Mouse (Mus musculus) testis, postnatal 10 days (tissue): ENCODE results near the gene Cstf1.

Experiments used
- DNase-seq: peaks from one replicate; pipeline ENCODE4 v3.0.0; 2021; ENCODE audit warnings: low spot score

Cstf1 gene

GRCm38 (mm10) chr2:172376999-172377515, 6.6 kb downstream of the Cstf1 start:
- DNase-seq: no peak

GRCm38 (mm10) chr2:172378332-172378731, 7.9 kb downstream of the Cstf1 start:
- DNase-seq: peak; percentile 69

DNA sequence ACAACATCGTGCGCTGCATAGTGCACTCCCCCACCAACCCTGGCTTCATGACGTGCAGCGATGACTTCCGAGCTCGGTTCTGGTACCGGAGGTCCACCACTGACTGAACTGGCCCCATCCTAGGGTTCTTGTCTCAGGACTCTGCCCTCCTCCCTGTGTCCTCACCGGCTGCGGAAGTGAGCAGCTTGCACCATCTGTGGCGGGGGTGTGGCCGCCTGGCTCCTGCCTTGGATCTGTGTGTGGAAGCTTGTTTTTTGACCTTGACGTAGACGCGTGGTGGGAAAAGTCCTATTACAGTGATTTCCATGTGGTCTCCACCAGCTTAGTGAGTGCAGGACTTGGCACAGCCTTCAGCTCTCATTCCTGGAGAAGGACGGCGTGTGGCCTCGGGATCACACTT, 10.0 kb downstream of the Cstf1 start:
- peak; percentile 54 for DNase-seq

DNA sequence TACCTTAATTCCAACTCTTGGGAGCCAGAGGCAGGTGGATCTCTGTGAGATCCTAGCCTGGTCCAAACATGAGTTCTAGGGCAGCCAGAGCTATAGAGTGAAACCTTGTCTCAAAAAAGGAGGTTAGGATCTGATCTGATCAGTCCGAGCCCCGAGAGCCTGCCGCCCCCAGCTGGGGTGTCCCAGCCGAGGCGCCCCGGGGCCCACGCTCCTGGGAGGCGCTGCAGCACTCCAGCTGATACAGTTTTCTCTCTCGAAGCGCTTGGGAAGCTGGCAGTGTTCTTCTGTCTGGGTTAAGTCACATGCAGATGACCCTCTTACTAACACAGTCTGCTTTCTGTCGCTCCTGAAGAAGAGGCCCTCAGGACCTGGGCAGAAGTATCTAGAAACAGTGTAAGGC, 10.9 kb downstream of the Cstf1 start:
- DNase-seq: no peak

- no peak for DNase-seq
Observed at GRCm38 (mm10) chr2:172381898-172382297, 11.4 kb downstream of the Cstf1 start.

- DNase-seq: no peak
Observed at GRCm38 (mm10) chr2:172384715-172385114, 14.2 kb downstream of the Cstf1 start.

GRCm38 (mm10) chr2:172390341-172390740, 19.9 kb downstream of the Cstf1 start:
- DNase-seq: no peak

DNA sequence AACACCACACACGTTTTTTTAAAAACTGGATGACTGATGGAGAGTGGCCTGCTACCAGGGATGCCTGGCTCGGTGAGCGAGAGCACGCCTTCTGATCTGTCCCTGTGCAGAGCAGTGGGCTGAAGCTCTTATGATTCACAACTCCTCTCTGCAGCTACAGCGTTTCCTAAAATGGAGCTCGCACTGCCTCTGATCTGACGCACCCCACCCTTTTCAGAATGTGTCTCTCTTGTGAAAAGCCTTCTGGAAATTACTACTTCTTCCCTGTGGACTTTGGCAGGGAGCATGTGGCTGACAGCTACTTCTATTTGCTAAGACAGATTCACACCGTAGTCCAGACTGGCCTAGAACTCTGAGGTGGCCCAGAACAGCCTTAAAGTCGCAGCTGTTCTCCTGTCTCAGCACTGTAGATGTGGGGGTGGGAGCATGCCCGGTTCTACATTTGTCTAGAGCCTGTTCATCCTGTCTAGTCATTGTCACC, 21.6 kb downstream of the Cstf1 start:
- no peak for DNase-seq

DNA sequence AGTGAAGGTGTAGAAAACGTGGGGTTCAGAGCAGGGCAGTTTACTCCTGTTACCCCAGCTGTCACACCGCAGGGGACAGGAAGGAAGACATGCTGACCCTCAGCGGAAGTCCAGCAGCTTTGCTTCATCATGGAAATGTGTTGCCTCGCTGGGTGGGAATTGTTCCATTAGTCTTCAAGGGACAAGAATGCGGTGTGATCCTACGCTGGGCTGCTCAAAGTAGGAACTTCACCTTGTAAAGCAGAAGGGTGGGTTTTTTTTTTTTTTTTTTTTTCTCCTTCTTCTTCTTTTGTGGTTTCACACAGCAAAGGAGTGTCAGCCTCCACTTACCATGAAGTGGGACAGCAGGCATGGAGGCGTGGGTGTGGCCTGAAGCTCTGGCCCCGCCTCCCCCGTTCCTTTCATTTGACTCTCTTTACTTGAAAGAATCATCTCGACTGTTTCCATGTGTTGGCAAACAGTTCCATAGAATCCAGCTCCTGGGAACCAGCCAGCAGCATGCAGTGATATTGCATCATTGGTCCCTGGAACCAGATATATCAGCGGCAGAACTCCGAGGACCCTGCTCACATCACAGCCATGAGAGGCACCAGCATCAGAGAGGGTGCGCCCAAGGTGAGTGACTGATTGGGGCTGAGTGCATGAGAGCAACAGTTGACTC, 23.0 kb downstream of the Cstf1 start, which contains the start of gene Cass4:
Gene Cass4 (plus strand): TSS at position 404 of the 661 bp plus-strand sequence.
- DNase-seq: no peak

DNA sequence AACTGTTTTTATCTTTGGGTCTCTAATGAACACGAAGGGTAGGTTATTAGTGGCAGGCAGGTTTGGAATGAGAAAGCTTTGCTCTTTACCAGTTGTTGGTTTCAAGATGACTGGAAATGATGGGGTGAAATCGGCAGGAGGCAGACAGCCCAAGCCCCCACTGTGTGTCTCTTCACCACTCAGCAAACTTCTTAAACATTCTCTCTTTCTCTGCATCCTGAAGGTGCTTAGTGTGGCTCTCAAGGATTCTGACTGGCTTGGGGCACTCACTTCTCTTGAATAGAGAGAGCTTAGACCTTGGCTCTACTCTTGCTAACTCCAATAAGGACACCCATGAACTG, 23.5 kb downstream of the Cstf1 start:
- DNase-seq: no peak

DNA sequence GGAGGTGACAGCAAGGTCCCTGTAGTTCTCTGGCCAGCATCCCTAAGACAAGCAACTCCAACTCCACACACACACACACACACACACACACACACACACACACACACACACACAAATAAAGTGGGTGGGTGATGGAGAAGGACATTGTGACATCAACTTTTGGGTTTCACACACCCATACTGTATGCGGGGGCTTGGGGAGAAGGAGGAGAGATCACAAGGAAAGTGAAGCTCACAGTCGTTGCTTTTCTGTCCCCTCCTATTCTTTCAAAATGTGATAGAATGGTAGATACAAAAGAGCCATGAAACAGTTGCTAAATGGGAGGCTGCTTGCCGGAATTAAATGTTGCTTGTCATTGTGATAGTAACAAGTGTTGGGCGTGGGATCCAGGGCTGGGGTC, 24.2 kb downstream of the Cstf1 start:
- DNase-seq: no peak

- no peak for DNase-seq
Observed at GRCm38 (mm10) chr2:172395961-172396360, 25.5 kb downstream of the Cstf1 start.

- no peak for DNase-seq
Observed at GRCm38 (mm10) chr2:172399901-172400300, 29.4 kb downstream of the Cstf1 start.

DNA sequence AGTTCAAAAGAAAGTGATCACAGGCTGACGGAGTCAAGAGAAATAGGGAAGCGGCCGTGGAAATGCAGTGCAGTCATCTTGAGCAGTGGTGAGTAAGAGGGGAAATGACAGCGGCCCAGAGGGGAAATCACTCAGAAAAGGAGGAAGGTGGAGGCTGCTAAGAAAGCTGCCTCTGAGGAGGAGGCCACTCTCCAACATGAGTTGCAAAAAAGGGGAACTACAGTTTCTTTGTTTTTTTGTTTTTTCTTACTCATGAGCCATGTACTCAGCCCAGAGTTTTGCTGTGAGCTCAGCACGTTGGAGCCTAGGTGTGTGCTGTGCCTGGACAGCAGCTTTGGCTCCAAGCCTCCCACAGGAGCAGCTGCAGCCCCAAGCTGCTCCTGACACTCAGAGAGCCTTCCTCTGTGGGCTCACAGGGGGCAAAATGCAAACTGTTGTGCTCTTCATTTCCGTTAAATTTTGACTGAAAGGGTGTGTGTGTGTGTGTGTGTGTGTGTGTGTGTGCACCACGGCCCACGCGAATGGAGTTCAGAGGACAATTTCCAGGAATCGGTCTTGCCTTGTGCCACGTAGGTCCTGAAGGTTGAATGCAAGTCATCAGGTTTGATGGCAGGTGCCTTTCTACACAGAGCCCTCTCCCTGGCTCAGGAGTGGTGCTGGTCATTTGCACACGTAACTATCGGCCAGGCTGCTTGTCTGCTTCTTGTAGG, 30.8 kb downstream of the Cstf1 start:
- no peak for DNase-seq

DNA sequence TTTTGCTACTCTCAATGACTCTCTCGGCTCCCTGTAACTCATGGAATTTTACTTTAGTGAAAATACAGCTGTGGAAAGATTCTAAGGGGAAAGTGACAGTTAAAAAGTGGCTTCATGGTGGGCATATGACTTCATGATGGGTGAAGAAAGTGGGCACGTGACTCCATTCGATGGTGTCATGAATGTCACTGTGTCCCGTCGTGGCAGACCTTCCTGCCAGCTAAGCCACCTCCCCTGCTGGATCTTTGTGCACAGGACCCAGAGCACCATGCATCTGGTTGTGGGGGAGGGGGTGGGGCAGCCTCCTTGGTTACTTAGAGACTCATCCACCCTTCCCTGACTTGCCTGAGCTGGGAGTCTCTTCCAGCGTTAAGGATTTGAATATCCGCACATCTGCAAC, 33.8 kb downstream of the Cstf1 start:
- DNase-seq: no peak

- no peak for DNase-seq
Observed at GRCm38 (mm10) chr2:172405011-172405410, 34.5 kb downstream of the Cstf1 start.

DNA sequence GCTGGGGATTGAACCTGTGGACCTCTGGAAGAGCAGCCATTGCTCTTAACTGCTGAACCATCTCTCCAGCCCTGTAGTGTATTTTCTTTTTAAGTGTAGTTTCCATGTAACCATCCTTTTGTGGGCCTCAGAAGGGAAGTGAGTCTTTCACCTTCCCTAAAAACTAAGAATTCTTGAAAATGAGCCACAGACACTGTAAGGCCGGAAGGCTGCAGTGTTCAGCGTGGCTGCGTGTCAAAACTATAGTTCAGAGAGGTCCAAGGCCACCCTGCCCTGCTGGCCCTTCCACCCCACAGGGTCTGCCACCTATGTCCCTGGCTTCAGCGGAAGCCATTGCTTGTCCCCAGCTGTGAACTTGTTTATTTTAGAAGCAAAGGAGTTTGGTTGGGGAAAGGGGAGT, 35.7 kb downstream of the Cstf1 start:
- no peak for DNase-seq

DNA sequence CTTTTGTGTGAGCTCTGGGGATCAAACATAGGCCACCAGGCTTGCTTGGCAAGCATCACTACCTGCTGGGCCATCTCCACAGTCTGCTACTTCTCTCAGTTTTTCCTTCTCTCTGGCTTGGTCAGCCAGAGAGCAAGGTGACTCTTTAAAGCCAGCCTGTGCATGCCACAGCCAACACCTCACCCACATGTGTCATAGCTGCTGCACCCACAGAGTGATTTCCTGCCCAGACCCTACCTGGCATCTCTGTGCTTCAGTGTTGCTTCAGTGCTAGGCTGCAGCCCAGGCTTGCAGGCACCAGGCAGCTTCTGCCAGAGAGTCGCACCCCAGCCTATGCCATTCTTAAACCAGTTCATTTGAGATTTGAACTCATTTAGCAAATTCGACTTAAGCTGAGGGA, 37.0 kb downstream of the Cstf1 start:
- DNase-seq: no peak

- DNase-seq: no peak
Observed at GRCm38 (mm10) chr2:172410686-172411085, 40.2 kb downstream of the Cstf1 start.

DNA sequence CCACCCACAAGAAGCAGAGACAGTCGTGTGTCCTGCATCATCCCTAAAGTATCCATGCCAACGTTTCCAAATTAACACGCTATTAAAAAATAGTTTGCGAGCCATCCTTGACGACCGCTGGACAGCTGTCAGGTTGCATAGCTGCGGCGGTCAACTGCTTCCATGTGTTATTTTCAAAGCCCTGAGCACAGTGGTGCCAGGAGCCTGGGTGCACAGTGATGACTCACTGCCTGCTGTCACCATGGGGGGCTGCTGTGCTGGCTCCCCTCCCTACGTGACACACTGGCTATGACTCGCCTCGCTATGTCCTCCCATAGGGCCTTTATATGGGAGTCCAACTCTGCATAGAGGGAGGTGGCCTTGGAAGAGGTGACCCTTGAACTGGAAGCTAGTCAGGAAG, 40.6 kb downstream of the Cstf1 start:
- no peak for DNase-seq

- DNase-seq: no peak
Observed at GRCm38 (mm10) chr2:172412454-172412853, 42.0 kb downstream of the Cstf1 start.

DNA sequence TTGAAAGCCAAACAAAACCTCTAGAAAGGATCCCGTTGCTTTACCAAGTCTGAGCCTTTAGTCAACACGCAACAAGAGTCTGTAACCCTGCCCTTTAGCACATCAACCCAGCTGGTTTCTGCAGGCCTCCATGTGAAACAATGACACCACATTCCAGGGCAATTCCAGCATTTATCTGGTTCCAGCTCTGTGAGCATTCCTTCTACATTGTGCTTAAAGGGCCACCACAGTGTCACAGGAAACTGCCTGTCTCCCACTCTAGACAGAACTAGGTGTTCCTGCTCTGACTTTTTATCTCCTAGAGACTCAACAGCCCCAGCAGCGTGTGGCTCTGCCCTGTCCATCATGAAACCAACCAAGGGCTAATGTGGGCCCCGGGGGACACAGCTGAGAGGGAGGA, 42.8 kb downstream of the Cstf1 start:
- DNase-seq: no peak

DNA sequence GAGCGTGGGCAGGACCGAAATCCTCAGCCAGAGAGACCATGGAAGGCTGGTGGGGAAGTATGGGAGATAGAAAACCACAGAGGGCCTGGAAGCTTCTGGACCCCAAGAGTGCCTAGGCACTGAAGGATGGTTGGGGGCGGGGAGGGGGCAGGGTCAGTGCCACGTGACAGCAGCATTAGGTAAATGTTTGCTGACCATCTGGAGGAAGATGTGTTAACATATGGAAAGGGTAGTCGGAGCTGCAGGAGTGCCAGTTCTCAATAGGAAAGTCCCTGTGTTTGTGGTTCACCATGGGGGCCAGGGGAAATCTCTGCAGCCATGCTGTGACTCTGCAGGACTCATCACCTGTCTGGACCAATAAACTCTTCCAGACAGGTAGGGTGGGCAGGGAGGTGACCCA, 43.4 kb downstream of the Cstf1 start:
- DNase-seq: no peak

DNA sequence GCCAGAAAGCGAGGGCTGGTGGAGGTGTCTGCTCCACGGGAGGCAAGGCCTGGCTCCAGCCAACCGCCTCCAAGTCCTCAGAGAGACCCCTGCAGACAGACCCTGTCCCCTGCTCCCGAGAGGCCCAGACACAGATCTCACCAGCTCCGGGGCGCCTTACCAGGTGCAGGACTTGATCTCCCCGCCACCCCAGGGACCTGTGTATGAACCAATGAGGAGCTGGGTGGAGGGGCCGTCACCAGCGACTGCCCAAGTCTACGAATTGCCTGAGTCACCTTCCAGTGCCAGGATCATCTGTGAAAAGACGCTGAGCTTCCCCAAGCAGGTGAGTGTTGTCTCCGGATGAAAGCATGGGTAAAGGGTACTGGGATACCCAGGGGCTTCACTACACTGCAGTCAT, 45.7 kb downstream of the Cstf1 start:
- no peak for DNase-seq
